Mouse (Mus musculus): ENCODE data around the gene Gdpgp1. TPM values are rescaled to one million over a fixed set of nuclear protein-coding genes. Genes with fewer than 3 reads are reported as not detected.

Gene Gdpgp1
- polyA plus RNA-seq, 1 experiment, result 3.9 TPM

- Histone ChIP-seq H3K27ac (ENCODE audit: insufficient read depth, low read length) (no peak overlapping the region), H3K27me3 (ENCODE audit: control insufficient read depth, insufficient read depth, low read length) (no peaks in the 10 kb centered on the region), H3K4me1 (ENCODE audit: control insufficient read depth, insufficient read depth, low read length) (peaks cover 3% of the 10 kb centered on the region; the same call in 1 of the 2 replicates), H3K4me3 (replicated peaks; ENCODE audit: insufficient read depth, low read depth, low read length) (no peak overlapping the region)
- no peak for DNase-seq
- WGBS, result 84% methylated on average over 10 of the region's 11 CpGs
- no peak for TF ChIP-seq POLR2A (IDR thresholded peaks at IDR 0.05; ENCODE audit: borderline replicate concordance, insufficient read depth, low read length)
- no peak for TF ChIP-seq CTCF (IDR thresholded peaks at IDR 0.05; ENCODE audit: borderline replicate concordance, insufficient read depth, low read depth, low read length)
Observed at GRCm38 (mm10) chr7:80195576-80196263, 36.9 kb upstream of the Gdpgp1 start.

DNA sequence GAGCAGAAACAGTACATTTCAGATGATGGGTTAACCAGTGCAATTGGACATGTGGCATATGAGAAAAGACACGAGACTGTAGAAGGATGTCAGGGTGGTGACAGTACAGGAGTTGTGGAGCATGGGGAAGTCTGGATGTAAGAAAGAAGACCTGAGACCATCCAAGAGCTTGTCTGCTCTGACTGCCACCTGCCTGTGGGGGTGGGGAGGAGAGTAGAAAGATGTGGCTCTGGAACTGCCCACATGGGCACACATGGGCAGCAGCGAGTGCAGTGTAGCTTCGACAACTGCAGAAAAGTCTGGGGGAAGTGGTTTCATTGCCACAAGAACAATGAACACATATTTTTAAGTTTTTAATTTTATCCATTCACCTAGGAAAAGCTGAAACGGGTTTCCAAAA, 35.3 kb upstream of the Gdpgp1 start:
- no peak overlapping the region for H3K27ac ChIP-seq (ENCODE audit: insufficient read depth, low read length)
- DNase-seq, result peak in 1 of 2 experiments; percentile 9
- TF ChIP-seq CTCF (IDR thresholded peaks at IDR 0.05; ENCODE audit: borderline replicate concordance, insufficient read depth, low read depth, low read length), result no peak
- no peak for TF ChIP-seq POLR2A (IDR thresholded peaks at IDR 0.05; ENCODE audit: borderline replicate concordance, insufficient read depth, low read length)
- WGBS, result 39% methylated on average over 4 of the region's 4 CpGs
- no peak overlapping the region for H3K4me3 ChIP-seq (replicated peaks; ENCODE audit: insufficient read depth, low read depth, low read length)
- no peaks in the 10 kb centered on the region for H3K27me3 ChIP-seq (ENCODE audit: control insufficient read depth, insufficient read depth, low read length)
- peaks cover 3% of the 10 kb centered on the region; the same call in 1 of the 2 replicates for H3K4me1 ChIP-seq (ENCODE audit: control insufficient read depth, insufficient read depth, low read length)

DNA sequence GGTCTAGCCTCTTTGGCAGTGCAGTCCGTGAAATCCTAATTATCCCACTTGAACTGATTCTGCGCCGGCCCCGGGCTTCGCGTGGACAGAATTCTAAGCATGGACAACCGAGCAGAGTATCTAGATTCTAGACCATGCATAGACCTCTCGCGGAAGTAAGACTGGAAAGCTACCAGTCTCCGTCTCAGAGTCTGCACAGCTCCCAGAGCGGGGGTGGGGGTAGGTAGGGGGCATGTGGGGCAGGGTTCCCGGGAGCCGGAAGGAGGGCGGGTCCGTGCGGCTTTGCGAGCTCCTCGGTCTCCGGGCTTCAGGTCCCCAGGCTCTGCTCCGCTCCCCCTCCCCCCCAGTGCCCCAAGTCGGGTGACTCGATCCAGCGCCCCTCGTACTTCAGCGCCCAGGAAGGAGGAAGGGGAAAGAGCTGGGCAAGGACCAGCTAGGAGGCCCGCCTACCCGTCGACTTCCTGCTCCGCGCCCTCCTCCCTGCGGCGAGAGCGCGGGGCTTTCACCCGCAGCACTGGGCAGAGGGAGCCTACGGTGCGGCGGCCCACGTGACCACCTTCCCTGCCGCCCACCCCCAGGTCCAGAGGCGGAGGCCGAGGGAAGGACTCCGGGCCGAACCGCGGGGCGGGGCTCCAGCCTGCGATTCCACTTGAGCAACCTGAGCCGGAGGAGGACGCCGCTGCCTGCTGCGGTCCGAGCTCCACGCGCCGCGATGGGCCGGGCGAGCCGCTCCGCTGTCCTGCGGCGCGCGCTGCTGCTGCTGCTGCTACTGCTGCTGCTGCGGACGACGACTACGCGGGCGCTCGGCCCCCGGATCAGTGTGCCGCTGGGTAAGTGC, 34.5 kb upstream of the Gdpgp1 start:
- H3K4me1 ChIP-seq (ENCODE audit: control insufficient read depth, insufficient read depth, low read length), result peaks cover 3% of the 10 kb centered on the region; the same call in 1 of the 2 replicates
- TF ChIP-seq POLR2A (IDR thresholded peaks at IDR 0.05; ENCODE audit: borderline replicate concordance, insufficient read depth, low read length) (peak; percentile 42), CTCF (IDR thresholded peaks at IDR 0.05; ENCODE audit: borderline replicate concordance, insufficient read depth, low read depth, low read length) (no peak)
- no peaks in the 10 kb centered on the region for H3K27me3 ChIP-seq (ENCODE audit: control insufficient read depth, insufficient read depth, low read length)
- peak; percentile 79 to 80 for DNase-seq
- H3K27ac ChIP-seq (ENCODE audit: insufficient read depth, low read length), result peak overlapping the region; percentile 63
- peak overlapping the region; percentile 82 for H3K4me3 ChIP-seq (replicated peaks; ENCODE audit: insufficient read depth, low read depth, low read length)
- under 1% methylated on average over 74 of the region's 74 CpGs for WGBS

DNA sequence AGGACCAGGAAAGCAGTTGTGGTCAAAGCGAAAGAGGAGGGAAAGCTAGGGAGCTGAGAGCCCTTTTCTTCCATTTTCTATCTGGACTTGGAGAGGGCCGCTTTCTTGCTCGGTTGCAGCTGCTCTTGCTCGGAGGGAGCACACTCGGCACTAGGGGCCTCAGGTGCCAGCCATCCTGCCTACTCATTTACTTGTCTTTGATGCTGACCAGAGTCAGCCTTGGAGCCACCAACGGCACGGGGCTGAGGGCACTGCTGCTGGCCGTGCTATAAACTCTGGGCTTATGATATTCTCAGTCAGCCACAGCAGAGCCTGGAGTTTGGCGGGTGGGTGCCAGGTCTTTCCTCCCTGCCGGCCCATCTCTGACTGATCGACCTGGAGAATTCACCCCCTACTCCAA, 33.8 kb upstream of the Gdpgp1 start:
- no peak for DNase-seq
- Histone ChIP-seq H3K4me1 (ENCODE audit: control insufficient read depth, insufficient read depth, low read length) (peaks cover 3% of the 10 kb centered on the region; the same call in 1 of the 2 replicates), H3K27ac (ENCODE audit: insufficient read depth, low read length) (peak overlapping the region; percentile 63), H3K4me3 (replicated peaks; ENCODE audit: insufficient read depth, low read depth, low read length) (peak overlapping the region; percentile 82), H3K27me3 (ENCODE audit: control insufficient read depth, insufficient read depth, low read length) (no peaks in the 10 kb centered on the region)
- TF ChIP-seq POLR2A (IDR thresholded peaks at IDR 0.05; ENCODE audit: borderline replicate concordance, insufficient read depth, low read length), result no peak
- TF ChIP-seq CTCF (IDR thresholded peaks at IDR 0.05; ENCODE audit: borderline replicate concordance, insufficient read depth, low read depth, low read length), result no peak
- 2% methylated on average over 11 of the region's 11 CpGs for WGBS

GRCm38 (mm10) chr7:80199286-80199685, 33.4 kb upstream of the Gdpgp1 start:
- H3K4me1 ChIP-seq (ENCODE audit: control insufficient read depth, insufficient read depth, low read length), result peaks cover 3% of the 10 kb centered on the region; the same call in 1 of the 2 replicates
- peak overlapping the region; percentile 82 for H3K4me3 ChIP-seq (replicated peaks; ENCODE audit: insufficient read depth, low read depth, low read length)
- no peak for DNase-seq
- WGBS, result 49% methylated on average over 6 of the region's 6 CpGs
- H3K27ac ChIP-seq (ENCODE audit: insufficient read depth, low read length), result no peak overlapping the region
- no peaks in the 10 kb centered on the region for H3K27me3 ChIP-seq (ENCODE audit: control insufficient read depth, insufficient read depth, low read length)
- TF ChIP-seq CTCF (IDR thresholded peaks at IDR 0.05; ENCODE audit: borderline replicate concordance, insufficient read depth, low read depth, low read length) (no peak), POLR2A (IDR thresholded peaks at IDR 0.05; ENCODE audit: borderline replicate concordance, insufficient read depth, low read length) (no peak)

DNA sequence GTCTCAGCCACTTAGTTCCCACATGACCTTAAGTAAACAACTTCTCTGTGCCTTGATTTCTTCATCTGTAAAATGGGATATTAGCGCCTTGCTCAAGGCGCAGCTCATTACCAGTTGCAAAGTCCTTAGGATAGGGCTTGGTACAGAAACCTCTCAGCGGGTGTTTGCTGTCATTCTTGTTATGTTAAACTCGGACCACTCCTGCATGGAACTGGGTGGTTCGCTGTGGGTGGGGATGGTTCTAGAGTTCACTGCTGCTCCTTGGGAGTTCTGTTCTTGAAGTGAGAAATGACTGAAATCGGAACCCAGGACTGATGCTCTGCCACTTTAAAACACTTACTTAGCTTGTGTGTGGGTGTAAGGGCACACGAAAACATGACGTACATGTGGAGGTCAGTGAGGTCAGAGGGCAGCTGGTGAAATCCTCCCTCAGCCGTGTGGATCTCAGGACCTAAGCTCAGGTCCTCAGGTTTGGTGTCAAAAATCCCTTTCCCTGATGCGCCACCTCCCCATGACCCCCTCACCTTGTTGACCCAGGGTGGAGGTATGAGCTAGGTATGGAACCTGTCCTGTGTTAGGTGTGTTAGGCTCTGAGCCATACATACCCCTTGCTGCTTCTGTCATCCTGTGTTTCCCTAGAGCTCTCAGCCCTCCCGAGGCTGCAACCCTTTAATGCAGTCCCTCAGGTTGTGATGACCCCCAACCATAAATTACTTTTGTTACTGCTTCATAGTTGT, 32.6 kb upstream of the Gdpgp1 start:
- Histone ChIP-seq H3K4me3 (replicated peaks; ENCODE audit: insufficient read depth, low read depth, low read length) (no peak overlapping the region), H3K27ac (ENCODE audit: insufficient read depth, low read length) (no peak overlapping the region), H3K4me1 (ENCODE audit: control insufficient read depth, insufficient read depth, low read length) (peaks cover 3% of the 10 kb centered on the region; the same call in 1 of the 2 replicates), H3K27me3 (ENCODE audit: control insufficient read depth, insufficient read depth, low read length) (no peaks in the 10 kb centered on the region)
- 86% methylated on average over 11 of the region's 11 CpGs for WGBS
- TF ChIP-seq POLR2A (IDR thresholded peaks at IDR 0.05; ENCODE audit: borderline replicate concordance, insufficient read depth, low read length) (no peak), CTCF (IDR thresholded peaks at IDR 0.05; ENCODE audit: borderline replicate concordance, insufficient read depth, low read depth, low read length) (no peak)
- DNase-seq, result no peak

- 84% methylated on average over 6 of the region's 6 CpGs for WGBS
- Histone ChIP-seq H3K27ac (ENCODE audit: insufficient read depth, low read length) (no peak overlapping the region), H3K4me1 (ENCODE audit: control insufficient read depth, insufficient read depth, low read length) (peaks cover 3% of the 10 kb centered on the region; the same call in 1 of the 2 replicates), H3K4me3 (replicated peaks; ENCODE audit: insufficient read depth, low read depth, low read length) (no peak overlapping the region), H3K27me3 (ENCODE audit: control insufficient read depth, insufficient read depth, low read length) (no peaks in the 10 kb centered on the region)
- DNase-seq, result no peak
- no peak for TF ChIP-seq CTCF (IDR thresholded peaks at IDR 0.05; ENCODE audit: borderline replicate concordance, insufficient read depth, low read depth, low read length)
- no peak for TF ChIP-seq POLR2A (IDR thresholded peaks at IDR 0.05; ENCODE audit: borderline replicate concordance, insufficient read depth, low read length)
Observed at GRCm38 (mm10) chr7:80200588-80200945, 32.1 kb upstream of the Gdpgp1 start.
